Mouse (Mus musculus) neutrophil, adult 65 days (primary cell): ENCODE data around the gene Zfp260. TPM values are rescaled to one million over a fixed set of nuclear protein-coding genes. Genes with fewer than 3 reads are reported as not detected.

Experiments used
- total RNA-seq: library from RNA; stranded (reverse); gene quantifications from 2 replicates; pipeline ENCODE4 v1.2.4, GENCODE M21; 2023

The Zfp260 gene
- total RNA-seq, result 3.6 and 4.7 TPM in 2 replicates

DNA sequence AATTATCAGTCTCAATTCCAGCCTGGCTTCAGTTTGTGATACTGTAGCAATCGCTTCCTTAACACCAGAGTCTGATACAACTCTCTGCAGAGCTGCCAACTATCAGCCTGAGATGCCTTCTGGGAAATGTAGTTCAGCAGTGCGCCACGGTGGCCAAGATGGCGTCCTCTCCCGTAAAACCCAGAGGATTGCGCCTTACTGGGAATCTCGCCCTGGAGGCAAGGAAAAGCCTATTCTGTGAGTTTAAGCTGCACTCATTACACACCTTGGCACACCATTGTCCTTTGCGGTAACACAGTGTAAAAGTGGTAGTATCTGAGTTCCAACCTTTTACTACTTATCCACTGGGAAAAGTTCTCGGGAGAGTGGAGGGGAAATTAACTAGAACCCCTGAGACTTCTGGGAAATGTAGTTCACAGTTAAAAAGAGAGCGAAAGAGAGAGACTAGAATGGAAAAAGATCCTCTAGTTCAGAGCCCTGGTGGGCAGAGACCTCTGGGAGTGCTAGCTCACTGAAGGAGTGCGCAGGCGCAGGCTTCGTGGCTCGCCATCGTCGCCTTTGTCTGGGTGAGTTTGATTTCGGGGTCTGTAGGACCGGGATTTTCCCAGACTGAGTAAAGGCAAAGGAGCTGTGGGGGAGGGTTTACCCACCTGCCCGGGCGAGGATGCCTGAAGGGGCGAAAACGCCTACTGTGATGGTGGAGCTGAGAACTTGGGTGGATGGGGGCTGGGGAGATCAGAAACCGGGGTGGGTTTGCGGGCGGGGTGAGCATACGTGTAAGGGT, at the start of gene Zfp260:
Zfp260 (plus strand) TSS at position 132 of the 784 bp plus-strand sequence.

DNA sequence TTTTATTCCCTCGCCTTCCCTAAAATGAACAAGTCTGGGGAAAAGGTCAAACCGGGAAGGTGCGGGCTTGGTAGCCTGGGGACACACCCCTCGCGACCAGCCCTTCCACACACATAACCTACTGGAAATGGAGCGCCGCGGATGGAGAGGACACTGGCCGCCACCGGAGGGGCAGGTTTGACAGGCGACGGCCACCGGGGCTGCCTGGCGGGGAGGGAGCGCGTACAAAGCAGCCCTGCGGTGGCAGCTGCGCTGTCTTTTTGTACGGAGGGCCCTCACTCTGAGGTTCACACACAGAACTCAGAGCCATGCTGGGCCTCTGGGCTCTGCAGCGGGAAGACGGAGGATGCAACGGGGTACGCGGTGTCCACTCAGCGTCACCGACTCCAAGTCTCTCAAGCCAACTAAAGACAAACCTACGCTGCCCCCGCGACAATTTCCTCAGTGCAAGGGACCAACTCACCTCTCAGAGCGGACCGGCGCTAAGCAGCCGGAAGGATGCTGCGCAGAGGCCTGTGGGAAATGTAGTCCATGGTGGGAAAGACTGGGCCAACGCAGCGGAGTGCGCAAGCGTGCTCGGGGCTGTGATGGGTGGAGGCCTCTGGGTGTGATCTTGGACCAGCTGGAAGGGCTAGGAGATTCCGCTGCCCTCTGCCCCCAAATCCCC, 43.6 kb upstream of the Zfp260 start, which contains the start of gene Zfp14:
Zfp14 (minus strand) TSS at position 499 of the 667 bp plus-strand sequence.

DNA sequence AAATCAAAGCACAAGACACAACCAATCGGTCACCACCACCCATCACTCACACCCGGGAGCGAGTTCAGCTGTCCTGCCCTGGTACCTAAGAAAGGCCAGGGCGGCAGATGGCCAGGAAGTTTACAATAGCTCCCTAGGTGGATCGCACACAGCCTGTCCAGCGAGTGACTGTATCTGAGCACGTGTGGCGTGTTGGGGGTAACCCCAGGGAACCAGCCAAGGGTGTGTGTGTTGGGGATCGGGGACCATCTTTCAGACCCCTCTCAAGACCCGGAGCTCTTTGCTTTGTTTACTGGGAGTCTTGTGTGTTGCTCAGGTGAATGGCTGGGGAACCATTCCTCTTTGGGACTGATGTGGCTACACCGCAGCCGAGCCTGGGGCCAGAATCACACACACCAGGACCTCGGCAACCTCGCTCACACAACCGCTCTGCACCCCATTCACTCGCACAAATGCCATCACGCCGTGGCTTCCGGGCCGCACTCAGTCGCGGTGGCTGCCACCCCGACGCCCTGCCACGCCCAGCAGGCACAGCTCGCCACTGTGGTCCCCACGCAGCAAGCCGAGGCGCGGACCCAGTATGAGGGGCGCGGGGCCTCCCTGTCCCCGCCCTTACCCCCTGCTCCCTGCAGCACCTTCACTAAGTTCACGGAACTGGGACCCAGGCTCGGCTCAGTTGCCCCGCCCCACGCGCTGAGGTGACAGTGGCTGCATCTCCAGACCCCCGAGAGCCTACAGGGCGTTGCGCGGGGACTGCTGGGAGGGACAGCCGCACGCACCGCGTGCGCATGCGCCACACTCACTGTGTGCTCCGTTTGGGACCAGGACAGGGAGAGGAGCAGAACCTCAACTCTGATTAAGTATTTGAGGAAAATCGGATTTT, 22.2 kb upstream of the Zfp260 start, which contains the start of gene Zfp82:
Zfp82 (minus strand) TSS at position 755 of the 883 bp plus-strand sequence.

DNA sequence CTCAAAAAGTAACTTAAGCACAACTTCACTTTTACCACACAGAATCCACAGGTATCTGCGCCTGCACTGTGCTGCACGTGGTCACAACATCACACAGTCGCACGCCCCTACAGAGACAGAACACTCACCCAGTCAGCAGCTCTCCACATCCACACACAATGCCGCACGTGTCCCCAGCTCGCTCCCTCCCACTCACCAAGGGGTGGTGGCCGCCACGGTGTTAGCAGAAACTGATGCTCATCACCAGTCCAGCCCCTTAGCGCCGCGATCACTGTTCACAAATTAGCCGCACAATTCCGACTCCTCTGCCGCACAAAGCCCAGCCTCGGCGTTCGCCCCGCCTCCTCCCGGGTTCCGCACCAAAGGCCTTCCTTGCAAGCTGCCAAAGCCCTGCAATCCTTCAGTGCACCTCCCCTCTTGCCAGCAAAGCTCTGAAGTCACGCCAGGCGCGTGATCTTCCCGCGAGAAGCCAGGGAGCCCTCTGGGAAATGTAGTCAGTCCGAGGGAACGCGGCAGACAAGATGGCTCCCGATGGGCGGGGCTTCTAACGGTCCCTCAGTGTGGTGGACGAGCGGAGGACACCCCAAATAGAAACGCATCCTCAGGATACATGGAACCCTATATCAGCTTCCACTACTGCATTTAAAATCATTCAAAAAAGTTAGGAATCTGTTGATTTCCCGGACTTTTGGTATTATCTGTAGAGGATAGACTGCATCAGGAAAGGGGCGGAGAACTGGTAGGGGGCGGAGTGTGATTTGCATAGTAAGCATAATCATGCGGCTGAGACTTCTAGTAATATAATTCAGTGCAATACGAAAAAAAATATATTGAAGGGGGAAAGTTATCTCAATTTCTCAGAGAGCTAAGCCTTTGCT, 4.2 kb upstream of the Zfp260 start, which contains the start of the genes Gm26920 and Zfp566:
Gm26920 (minus strand) TSS at position 319 of the 878 bp plus-strand sequence.
Zfp566 (minus strand) TSS at position 436 of the 878 bp plus-strand sequence.

DNA sequence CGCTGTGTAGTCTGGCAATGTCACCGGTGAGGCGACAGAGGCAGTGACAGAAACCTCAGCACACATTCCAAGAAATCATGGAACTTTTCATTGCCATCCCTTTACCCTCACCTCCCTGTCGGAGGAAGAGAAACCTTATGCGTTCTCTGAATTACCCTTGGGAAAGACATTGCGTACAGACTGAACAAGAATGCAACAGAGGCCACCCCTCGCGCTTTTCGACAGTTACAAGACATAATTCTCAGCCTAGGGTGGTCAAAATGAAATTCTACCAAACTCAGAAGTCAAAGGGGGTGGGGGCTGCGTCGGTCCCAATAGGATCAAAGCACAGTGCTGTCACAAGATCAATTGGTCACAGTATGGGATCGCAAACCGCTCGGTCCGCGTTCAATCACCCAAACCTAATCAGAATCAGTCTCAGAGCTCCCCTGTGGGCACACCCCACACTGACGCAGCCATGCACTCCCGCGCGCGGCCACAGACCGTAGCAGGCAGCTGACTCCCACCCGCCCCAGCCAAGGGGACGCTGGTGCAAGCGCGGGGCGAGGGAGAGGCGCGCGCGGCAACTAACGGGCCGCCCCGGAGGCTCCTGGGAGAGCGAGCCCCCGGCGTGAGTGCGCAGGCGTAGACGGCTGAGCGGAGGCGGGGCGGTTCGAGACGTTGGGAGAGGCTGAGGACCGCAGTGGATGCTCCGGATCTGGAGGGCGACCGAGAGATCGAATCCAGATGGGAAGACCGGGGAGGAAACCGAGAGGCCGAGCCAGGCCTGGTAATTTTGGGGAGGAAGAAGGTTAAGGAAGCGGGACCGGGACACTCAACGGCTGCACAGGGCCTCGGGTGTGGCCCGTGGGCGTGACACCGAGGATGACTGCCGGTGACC, 27.0 kb downstream of the Zfp260 start, which contains the start of gene Zfp382:
Zfp382 (plus strand) TSS at position 635 of the 880 bp plus-strand sequence.

Other genes starting within 250 kb of the Zfp260 start
- 0.23 and 0.35 TPM in 2 replicates for gene Zfp940, start 241.1 kb upstream of the Zfp260 start, total RNA-seq
- gene Zfp420, start 234.8 kb upstream of the Zfp260 start, total RNA-seq, result 1.6 and 2.9 TPM in 2 replicates
- gene Zfp27, start 188.2 kb upstream of the Zfp260 start, total RNA-seq, result 1.5 and 1.6 TPM in 2 replicates
- gene Zfp383, start 186.6 kb upstream of the Zfp260 start, total RNA-seq, result 0.16 and 0.20 TPM in 2 replicates
- 1.9 and 2.3 TPM in 2 replicates for gene Zfp74, start 140.7 kb upstream of the Zfp260 start, total RNA-seq
- gene Zfp568, start 110.8 kb upstream of the Zfp260 start, total RNA-seq, result 14.7 and 22.5 TPM in 2 replicates
- gene Zfp14, start 43.4 kb upstream of the Zfp260 start, total RNA-seq, result 0.22 and 0.25 TPM in 2 replicates
- gene Zfp82, start 21.9 kb upstream of the Zfp260 start, total RNA-seq, result 0.14 TPM in 1 of 2 replicates, not detected in the other
- gene Gm26920, start 4.4 kb upstream of the Zfp260 start, total RNA-seq, result not detected in 2 replicates
- gene Zfp566, start 4.2 kb upstream of the Zfp260 start, total RNA-seq, result 0.28 and 0.52 TPM in 2 replicates
- 8.6 and 15.5 TPM in 2 replicates for gene Zfp382, start 27.2 kb downstream of the Zfp260 start, total RNA-seq
- gene Zfp146, start 75.0 kb downstream of the Zfp260 start, total RNA-seq, result 12.9 and 13.6 TPM in 2 replicates
- gene Cox7a1, start 89.4 kb downstream of the Zfp260 start, total RNA-seq, result 2.1 TPM in 1 of 2 replicates, not detected in the other
- gene Capns1, start 104.0 kb downstream of the Zfp260 start, total RNA-seq, result 210 and 217 TPM in 2 replicates
- gene Polr2i, start 137.2 kb downstream of the Zfp260 start, total RNA-seq, result 13.6 and 20.7 TPM in 2 replicates
- 35.3 and 41.6 TPM in 2 replicates for gene Tbcb, start 137.5 kb downstream of the Zfp260 start, total RNA-seq
- gene Ovol3, start 140.9 kb downstream of the Zfp260 start, total RNA-seq, result not detected in 2 replicates
- gene Thap8, start 185.3 kb downstream of the Zfp260 start, total RNA-seq, result 0.50 TPM in 1 of 2 replicates, not detected in the other
- 16.4 and 19.5 TPM in 2 replicates for gene Wdr62, start 185.6 kb downstream of the Zfp260 start, total RNA-seq
- gene Clip3, start 197.0 kb downstream of the Zfp260 start, total RNA-seq, result not detected in 2 replicates
- 12.1 and 19.6 TPM in 2 replicates for gene Alkbh6, start 213.9 kb downstream of the Zfp260 start, total RNA-seq
- gene Syne4, start 220.0 kb downstream of the Zfp260 start, total RNA-seq, result 0.73 TPM in 1 of 2 replicates, not detected in the other
- gene E130208F15Rik, start 227.0 kb downstream of the Zfp260 start, total RNA-seq, result 0.29 TPM in 1 of 2 replicates, not detected in the other
- gene Sdhaf1, start 229.1 kb downstream of the Zfp260 start, total RNA-seq, result 1.9 and 3.6 TPM in 2 replicates